Mouse (Mus musculus) kidney, adult 9 months (tissue): ENCODE measurements around the gene Miga1.
"Not testable (repeated sequence)": the region's sequence is repeated elsewhere in the genome, so short reads cannot be mapped to it uniquely, and the experiment has no call there.

Experiments used
- DNase-seq: peaks from one replicate; pipeline ENCODE4 v3.0.0; 2022

The Miga1 gene

DNA sequence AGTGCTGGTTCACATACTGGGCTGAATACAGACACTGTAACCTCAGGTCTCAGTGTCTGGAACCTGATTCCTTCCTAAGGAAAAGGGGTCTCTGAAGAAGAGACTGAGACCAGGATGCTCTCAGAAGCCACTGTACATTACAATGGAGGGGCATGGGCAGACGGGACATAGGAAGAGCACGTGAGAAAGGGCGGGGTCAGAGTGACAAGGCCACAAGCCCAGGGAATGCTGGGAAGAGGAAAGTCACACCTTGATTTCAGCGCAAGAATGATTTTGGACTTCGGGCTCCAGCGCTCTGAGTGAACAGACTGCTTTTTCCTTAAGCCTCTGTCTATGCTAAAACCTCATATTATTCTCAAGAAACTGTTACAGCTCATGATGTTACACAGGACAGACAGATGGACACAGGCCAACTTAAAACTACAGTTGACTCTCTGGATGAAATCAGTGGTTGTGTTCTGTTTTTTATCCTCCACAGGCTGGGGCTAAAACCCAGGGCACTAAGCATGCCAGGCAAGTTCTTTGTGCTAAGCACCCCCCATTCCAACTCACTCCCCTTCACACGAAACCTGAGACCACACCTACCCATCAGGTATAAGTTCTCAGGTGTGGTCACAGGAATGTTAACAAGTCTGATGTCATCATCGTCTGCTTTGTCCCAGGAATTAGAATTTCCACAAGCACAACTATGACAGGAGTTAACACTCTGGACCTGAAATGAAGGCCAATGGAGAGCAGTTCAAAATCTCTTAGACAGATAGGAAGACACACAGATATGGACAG, 18.3 kb downstream of the Miga1 start:
- no peak for DNase-seq

DNA sequence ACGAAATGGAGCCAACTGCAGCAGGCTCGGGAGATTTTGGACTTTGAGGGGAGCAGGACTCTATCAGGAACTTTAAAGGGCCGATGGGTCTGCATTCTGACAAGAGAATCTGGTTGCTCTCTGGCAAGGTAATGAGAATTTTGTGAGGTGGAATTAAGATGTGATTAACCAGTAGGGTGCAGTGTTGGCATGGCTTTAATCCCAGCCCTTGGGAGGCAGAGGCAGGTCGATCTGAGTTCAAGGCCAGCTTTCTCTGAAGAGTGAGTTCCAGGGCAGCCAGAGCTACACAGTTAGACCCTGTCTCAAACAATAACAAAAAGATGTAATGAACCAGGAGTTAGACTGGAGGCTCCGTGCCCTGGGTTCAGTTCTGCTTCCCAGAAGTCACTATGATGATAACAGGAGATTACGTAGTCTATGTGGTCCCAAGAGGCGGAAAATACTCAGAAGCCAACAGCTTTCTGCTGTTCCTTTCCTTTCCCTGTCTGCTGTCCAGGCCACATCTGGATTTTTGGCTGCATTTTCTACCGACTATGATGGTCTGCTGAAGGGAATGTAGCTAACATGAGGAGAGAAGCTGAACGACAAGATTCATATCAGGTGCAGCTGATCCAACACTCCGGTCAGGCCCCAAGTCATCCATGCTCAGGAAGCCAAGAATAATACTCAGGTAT, 19.1 kb downstream of the Miga1 start:
- no peak for DNase-seq

DNA sequence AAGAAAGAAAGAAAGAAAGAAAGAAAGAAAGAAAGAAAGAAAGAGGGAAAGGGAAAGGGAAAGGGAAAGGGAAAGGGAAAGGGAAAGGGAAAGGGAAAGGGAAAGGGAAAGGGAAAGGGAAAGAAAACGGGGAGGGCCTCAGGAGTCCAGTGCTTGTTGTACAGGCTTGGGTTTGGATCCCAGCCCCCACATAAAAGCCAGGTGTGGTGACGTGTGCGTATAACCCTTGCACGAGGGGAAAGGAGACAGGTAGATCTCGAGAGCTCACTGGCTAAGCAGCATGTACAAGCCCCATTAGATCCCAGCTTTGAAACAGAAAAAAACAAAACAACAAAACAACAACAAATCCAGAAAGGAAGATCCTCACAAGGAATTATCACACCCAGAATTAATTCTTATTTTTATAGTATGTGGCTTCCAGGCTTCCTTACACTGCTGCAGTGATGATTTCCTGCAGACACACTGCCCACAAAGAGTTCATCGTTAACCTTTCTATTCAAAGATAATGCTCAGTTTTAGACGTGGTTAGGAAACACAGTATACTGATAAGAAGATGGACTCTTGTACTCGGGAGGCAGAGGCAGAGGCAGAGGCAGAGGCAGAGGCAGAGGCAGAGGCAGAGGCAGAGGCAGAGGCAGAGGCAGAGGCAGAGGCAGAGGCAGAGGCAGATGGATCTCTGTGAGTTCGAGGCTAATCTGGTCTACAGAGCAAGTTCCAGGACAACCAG, 23.6 kb downstream of the Miga1 start:
- DNase-seq, result not testable (repeated sequence)

DNA sequence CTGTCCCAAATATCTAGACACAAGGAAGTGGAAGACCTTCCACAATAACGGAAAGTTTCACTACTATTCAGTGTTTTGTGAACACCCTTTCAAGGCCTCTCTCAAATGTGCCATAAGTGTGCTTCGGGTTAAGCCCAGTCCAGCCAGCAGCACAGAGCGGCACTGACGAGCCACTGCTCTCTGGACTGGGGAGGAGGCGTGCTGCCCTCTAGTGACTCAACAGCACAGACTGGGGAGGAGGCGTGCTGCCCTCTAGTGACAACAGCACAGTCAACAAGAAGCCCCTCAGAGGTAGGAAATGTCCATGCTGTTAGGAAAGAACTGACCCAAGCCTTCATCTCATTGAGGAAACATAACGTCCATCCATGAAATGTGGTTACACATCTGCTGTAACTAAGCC, 24.6 kb downstream of the Miga1 start:
- DNase-seq, result peak; percentile 87

DNA sequence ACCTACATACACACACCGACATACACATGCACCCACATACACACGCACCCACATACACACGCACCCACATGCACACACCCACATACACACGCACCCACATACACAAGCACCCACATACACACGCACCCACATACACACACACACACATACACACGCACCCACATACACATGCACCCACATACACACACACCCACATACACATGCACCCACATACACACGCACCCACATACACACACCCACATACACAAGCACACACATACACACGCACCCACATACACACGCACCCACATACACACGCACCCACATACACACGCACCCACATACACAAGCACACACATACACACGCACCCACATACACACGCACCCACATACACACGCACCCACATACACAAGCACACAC, 25.5 kb downstream of the Miga1 start:
- DNase-seq, result not testable (repeated sequence)

DNA sequence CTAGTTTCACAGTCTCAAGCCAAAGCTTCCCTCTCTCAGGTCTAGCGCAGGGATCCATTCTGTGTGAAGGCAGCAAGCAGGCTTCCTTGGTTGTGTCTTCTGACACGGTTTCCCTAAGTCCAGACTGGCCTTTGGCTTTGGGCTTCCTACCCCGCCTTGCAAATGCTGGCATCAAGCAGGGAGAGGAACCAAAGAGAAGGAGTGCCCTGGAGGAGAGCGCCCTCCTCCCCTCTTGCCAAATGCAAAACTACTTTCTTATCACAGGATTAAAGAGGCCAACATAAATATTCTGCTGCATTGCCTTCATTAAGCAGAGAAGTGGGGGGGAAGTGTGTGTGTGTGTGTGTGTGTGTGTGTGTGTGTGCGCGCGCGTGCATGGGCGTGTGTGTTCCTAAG, 31.0 kb downstream of the Miga1 start:
- no peak for DNase-seq

DNA sequence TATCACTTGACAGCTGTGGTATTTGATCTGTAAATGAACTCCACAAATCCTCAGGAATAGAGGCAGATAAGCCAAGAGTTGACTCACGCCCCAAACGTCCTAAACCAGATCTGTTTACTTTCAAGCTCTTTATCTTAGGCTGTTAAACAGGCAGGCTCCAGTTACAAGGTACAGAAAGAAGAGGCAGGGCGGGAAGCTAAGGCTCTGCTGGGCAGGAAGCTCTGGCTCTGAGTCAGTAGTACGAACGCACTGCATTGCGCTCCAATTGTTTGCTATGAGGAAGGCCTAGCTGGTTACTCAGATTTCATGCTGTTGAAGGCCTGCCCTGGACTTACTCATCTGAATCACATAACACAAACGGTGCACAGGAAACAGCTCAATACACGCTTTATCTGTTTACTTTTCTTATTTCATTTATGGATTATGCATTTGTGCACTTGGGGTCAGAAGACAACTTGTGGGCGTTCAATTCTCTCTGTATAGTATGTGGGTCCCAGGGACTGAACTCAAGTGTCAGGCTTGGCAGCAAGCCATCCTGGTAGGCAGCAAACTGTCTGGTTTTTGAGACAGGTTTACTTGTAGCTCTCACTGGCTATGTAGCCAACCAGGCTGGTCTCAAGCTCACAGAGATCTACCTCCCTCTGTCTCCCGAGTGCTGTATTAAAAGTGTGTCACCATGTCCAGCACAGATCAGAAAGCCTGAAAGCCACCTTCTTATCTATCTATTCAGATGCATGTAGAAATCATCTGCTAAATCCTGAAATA, 31.5 kb downstream of the Miga1 start:
- DNase-seq, result no peak

DNA sequence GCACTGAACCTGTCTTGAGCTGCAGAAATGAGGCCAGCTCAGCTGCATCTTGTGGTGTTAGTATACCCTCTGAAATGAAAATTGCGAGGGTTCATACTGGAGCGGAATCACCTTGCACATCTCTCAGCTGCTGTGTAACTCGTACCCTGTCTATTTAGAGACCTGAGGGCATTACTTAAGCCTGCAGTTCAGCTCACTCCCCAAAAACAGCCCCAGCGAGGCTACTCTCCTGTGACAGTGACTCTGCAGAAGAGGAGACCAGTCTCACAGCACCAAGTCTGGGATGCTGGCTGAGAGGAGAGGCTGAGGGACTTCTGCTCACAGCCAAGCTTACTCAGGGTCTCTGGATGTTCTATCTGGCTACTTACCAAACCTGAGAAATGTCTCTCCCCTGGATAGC, 34.2 kb downstream of the Miga1 start:
- no peak for DNase-seq

DNA sequence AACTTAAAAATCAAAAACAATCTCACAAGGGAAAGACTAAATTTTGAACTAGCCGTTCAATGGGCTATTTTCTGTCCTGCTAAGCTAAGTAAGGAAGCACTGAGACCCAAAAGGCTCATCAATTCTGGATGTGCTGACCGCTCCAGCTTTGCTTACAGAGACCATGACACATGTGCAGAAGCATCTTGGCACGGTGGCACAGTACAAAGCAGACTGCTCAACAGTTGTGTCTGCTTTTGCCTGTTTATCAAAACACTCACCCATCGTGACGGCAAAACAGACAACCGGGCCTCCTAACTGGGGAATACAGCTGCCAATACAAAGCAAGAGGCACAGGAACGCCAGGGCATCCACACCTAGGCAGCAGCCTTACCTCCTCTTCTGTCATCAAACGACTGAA, 35.1 kb downstream of the Miga1 start:
- DNase-seq, result no peak

DNA sequence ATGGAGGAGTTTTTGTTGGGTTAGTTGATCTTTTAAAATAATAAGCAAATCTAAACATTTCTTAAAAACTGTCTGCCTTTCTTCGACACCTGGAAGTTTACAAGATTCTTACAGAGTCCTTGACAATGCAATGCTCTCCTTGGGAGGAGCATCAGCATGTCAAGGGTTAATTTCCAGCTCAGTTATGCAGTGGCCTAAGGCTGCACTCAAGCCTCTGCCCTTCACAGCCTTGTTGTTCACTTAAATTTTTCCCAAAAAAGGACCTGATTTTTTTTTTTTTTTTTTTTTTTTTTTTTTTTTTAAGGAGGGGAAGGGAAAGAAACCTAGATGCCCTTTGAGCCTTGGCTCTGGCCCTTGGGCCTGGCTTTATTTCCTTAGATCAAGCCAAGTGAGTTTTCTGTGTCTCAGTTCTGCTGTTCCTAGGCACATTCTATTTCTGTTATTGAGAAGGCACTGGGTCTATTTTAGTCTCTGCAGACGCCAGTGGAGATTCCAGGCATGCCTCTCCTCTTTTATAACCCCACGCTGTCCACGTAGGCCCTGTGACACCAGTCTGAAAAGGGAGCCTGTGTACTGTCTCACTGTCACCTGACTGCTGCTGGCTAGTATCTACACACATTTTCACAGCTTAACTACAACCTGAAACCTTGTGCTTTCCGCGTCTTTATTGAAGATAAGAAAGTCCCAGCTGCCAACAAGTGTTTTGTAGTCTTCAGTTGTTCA, 36.0 kb downstream of the Miga1 start:
- peak; percentile 42 for DNase-seq

DNA sequence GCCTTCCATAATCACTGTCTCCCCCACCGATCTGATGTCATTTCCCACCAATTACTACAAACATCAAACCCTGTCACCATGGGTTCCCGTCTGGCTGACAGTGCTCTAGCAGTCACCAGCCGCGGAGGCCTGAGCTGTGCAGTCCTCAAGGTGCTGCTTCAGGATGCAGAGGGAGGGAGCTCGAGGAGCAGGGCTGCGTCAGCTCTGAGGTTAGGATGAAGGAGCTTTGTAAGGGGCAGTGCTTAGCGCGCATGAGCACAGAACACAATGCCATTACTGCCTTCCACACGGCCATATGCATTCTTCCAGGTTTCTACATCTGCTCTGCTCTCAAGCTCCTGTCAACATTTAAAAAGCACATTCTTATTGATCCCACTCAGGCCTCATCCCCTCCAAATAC, 37.2 kb downstream of the Miga1 start:
- DNase-seq, result no peak

DNA sequence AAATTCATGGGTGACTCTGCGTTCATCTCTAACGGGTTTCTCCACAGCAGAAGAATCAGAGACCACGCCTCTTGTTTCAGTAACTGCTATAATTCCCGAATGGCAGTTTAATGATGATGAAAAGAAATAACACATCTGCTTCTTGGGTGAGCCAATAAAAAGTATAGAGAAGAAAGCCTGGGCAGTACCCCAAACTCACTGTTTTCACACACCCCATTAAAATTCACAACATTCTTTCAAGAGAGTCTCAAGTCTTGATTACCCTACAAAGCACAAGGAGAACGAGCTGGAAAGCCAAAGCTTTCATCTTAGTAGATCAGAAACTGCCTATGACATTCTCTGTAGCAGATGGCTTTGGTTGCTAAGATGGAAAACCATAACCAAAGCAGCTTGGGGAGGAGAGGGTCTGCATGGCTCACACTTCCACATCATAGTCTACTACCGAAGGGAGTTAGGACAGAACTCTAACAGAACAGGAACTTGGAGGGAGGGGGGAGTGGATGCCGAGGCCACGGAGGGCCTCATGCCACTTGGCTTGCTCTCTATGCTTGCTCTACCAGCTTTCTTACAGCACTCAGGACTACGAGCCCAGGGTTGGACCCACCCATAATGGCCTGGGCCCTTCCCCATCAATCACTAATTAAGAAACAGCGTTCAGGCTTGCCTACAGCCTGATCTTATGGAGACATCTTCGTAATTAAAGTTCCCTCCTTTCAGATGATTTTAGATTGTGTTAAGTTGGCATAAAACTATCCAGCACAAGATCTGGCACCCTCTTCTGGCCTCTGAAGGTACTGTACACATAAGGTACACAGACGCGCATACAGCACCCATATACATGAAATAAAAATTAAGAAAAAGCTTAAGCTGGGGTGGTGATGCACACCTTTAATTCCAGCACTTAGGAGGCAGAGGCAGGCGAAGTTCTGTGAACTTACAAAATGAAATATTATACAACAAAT, 39.5 kb downstream of the Miga1 start:
- no peak for DNase-seq

DNA sequence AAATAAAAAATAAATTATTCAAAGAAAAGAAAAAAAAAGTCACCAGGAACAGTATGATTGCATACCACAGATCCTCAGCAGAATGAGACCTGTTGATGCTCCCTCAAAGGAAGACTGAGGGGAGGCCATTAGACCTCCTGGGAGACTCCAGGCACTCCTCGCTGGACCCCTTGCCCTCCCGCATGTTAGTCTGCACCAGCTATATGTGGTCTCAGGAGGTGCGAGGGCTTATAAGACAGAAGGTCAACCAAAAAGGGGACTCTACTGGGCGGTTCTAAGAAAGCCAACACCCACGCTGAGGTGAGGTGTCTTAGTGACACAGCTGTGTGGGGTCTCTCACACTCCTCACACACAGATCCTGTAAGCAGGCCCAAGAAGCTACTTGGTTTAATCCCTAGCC, 44.3 kb downstream of the Miga1 start:
- no peak for DNase-seq

DNA sequence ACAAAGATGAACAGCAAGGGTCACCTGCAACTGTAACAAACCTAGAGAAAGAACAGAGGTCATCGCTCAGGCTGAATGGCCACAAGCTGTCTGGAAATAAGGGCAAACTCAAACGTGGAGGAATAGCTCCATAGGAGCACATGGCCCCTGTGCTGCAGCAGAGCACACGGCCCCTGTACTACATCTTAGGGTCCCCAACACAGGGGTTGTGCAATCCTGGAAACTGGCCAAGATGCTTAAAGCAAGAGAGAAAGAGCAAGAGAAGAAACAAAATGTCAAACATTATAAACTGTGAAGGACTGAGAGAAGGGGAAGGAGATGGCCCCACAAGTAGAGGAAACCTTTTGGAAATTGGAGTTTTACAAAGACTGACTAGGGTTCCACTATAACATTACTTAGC, 45.8 kb downstream of the Miga1 start:
- no peak for DNase-seq

DNA sequence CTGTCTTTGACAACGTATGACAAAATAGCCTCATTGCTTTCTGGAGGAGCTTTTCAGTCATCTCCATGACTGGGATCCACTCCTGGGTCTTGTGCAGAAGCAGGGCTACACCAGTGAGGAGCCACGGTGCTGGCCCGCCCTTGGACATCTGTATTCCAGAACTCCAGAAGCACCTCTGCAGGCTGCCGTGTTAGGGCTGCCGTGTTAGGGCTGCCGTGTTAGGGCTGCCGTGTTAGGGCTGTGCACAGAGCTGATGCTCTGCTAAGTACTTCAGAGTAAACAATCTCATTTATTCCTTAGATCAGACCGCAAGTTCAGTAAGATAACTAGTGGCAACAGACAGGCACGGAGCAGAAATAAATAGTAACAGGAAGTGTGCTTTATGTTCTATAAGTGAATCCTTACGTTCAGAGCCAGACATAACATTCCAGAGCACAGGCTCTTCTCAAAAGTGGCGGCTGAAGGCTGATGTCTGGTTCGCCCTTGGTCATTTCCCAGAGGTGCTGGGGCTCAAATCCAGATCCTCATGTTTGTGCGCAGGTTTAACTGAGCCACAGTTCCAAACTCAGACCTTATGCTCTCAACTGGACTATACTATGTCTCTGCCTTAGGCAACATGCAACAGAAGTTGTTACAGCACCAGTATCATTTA, 46.6 kb downstream of the Miga1 start:
- DNase-seq, result no peak

DNA sequence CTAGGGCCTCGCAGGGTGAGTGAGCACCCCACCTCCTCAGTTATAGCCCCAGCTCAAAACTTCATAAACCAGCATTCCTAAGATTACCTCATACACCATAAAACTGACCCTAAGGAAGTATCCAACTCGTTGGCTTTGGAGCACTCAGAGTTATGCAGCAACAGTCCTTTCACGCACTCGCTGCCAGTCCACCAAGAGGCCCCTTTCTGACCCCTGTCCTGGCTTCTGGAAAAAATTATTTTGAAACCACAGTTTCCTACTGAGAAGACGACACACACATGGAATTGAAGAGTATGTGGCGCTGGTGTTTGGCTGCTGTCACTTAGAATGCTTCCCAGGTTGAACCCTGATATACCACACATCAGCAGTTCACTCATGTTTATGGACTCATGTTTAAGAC, 48.3 kb downstream of the Miga1 start:
- no peak for DNase-seq

DNA sequence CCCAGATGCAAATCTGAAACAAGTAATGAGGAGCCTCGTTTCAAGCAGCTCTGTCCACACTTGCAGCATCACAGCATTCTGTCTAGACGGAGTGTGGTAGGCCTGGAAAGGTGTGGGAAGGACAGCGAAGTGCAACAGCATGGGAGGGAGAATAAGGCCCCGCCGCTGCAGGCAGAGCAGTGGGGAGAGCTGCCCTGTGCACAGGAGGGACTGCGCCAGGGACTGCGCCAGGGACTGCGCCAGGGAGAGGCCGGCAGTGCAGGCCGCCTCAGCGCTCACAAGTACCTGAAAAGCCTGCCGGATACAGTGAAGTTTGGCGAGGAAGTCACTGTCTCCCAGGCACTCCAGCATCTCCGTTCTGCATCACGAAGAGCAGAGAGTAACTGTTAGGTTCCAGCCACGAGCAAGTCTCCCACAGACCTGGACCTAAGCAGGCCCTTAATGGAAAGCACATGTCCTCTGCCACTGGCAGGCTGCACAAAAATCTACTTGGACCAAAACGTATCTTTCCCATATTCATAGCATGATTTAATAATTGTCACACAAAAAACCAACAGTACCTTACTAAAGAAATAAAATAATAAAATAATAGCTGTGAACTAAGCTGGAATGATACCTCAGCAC, 49.9 kb downstream of the Miga1 start:
- DNase-seq, result no peak

DNA sequence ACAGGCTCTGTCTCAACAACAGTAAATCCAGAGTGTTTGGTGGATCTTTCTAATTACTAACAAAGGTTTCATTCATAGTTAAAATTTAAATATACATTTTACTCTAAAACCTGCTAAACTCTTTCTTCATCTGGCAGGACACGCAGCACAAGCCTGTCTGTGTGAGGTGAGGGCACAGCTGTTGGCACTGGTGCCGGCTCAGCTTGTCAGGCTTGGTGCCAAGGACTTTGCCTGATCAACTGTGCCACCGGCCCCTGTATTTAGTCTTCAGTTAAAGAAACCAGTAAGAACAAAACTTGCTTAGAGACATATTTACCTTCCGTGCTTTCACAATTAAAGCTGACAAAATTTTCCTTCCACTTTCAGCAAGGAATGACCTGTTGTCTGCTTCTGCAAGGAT, 51.5 kb downstream of the Miga1 start:
- peak; percentile 51 for DNase-seq

DNA sequence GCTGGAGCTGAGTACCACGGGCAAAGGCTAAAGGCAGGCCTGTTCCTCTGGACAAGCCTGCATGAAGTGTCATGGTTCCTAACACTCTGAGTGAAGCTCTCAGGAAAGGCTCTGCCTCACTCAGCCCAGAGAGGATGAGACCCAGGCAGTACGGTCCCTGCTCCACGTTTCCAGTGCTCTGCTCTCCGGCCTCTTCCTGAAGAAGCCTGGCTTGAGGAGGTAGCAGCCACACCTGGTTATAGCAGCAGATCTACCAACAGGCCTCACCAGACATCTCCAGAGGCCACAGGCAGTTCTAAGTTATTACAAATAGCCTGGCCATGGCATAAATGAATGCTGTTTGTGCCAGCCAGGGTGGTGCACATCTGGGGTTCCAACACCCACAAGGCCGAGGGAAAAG, 51.9 kb downstream of the Miga1 start:
- no peak for DNase-seq

DNA sequence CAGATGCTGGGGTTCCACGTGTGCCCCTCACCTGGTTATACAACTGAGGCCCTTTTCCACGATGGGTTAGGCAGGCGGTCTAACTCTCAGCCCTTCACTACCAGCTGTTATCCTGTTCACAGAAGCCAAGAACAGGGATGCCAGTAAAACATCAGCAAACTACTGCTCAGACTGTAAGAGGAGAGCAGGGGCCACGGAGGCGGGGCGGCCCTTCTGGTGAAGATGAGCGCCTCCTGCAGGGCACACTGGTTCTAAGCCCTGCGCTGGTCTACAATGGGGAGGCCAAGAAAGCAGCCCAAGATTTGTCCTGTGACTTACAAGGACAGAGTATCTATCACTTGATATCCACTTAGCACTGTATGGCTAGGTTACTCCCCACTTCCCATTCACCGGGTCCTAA, 52.4 kb downstream of the Miga1 start:
- DNase-seq, result no peak
